Mouse (Mus musculus) thymus, adult 2 months (tissue): ENCODE measurements at regions not wholly inside any gene's neighbourhood (a gene's known extent, or its start where the extent isn't known, plus 50 kb on each side); places are given as distances from the start of the nearest gene placed in this dataset.

ENCODE experiments used
- DNase-seq: peaks from one replicate; pipeline ENCODE4 v3.0.0; 2021
- H3K27ac ChIP-seq: fragments of 200-500 bp; 2 replicates; pipeline ENCODE4 v1.5.1; 2012; ENCODE audit warnings: low read length, control low read depth; ENCODE audit not compliant: control insufficient read depth, insufficient read depth
- H3K27me3 ChIP-seq: fragments of 200-500 bp; 2 replicates; pipeline ENCODE4 v1.6.1; 2012; ENCODE audit warnings: mild to moderate bottlenecking, low read length, moderate library complexity, mixed read lengths; ENCODE audit not compliant: control insufficient read depth, insufficient read depth
- H3K36me3 ChIP-seq: fragments of 200-500 bp; 2 replicates; pipeline ENCODE4 v1.6.1; 2012; ENCODE audit warnings: mild to moderate bottlenecking, low read length, moderate library complexity; ENCODE audit not compliant: control insufficient read depth, insufficient read depth
- H3K4me1 ChIP-seq: fragments of 200-500 bp; replicated peaks from 2 replicates; pipeline ENCODE4 v1.6.1; 2012; ENCODE audit warnings: low read length; ENCODE audit not compliant: control insufficient read depth, insufficient read depth
- H3K4me3 ChIP-seq: fragments of 200-500 bp; 2 replicates; pipeline ENCODE4 v1.5.1; 2012; ENCODE audit warnings: mild to moderate bottlenecking, low read length, control low read depth, moderate library complexity; ENCODE audit not compliant: control insufficient read depth, insufficient read depth
- CTCF ChIP-seq: fragments of 200-500 bp; IDR thresholded peaks from 2 replicates; pipeline ENCODE4 v1.5.1; 2012; ENCODE audit warnings: mild to moderate bottlenecking, control low read depth, low read length, moderate library complexity, borderline replicate concordance; ENCODE audit not compliant: control insufficient read depth, poor library complexity, insufficient read depth; ENCODE audit errors: extremely low read depth
- POLR2A ChIP-seq: fragments of 200-500 bp; IDR thresholded peaks from 2 replicates; pipeline ENCODE4 v1.6.1; 2012; ENCODE audit warnings: mild to moderate bottlenecking, low read length, control low read depth, moderate library complexity; ENCODE audit not compliant: control insufficient read depth, poor library complexity, insufficient read depth; ENCODE audit errors: extremely low read depth
- WGBS: fragments of 180-500 bp; shearing (Covaris S2); methylation state at CpG from one replicate; pipeline ENCODE4 v1.1.7; 2018; 5-methylcytosine and 5-hydroxymethylcytosine counted together

- WGBS = 14% methylated on average over 4 of the region's 4 CpGs
- Histone ChIP-seq H3K4me1 (no peaks in the 10 kb centered on the region), H3K4me3 (no peak overlapping the region), H3K27ac (no peak overlapping the region), H3K27me3 (no peaks in the 10 kb centered on the region), H3K36me3 (no peaks in the 10 kb centered on the region)
- DNase-seq = no peak
- no peak for TF ChIP-seq POLR2A
These were observed 104.3 kb downstream of the Plxna1 start for GRCm38 (mm10) chr6:89258140-89258539.

- no peak for TF ChIP-seq POLR2A
- no peak for TF ChIP-seq CTCF
- no peak for DNase-seq
- H3K27me3 ChIP-seq = no peaks in the 10 kb centered on the region
- no peaks in the 10 kb centered on the region for H3K4me1 ChIP-seq
- 76% methylated on average over 11 of the region's 11 CpGs for WGBS
- no peak overlapping the region for H3K4me3 ChIP-seq
- H3K27ac ChIP-seq = no peak overlapping the region
- no peaks in the 10 kb centered on the region for H3K36me3 ChIP-seq
These were observed 102.9 kb downstream of the Plxna1 start for GRCm38 (mm10) chr6:89259406-89259994.

DNA sequence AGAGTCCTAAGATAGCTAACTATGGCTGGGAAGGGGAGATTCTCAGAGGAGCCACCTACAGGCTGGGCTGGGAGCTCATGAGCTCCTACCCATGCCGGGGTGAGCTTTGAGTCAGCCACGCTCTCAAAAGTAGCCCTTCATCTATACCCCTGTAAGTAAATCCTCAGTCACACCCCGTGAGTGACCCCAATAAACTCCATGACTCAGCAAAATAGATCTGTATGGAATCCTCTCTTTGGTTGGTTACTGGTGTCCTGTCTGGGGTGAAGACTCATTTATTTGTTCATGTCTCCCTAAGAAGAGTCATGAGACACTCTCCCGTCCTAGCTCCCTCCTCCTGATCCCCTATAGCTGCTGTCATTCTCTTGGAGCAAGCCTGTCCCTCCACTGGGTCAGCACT is 99.5 kb downstream of the Plxna1 start:
- H3K4me1 ChIP-seq = no peaks in the 10 kb centered on the region
- H3K27me3 ChIP-seq = no peaks in the 10 kb centered on the region
- TF ChIP-seq CTCF (no peak), POLR2A (no peak)
- WGBS = 91% methylated on average over 4 of the region's 4 CpGs
- H3K4me3 ChIP-seq = no peak overlapping the region
- no peak overlapping the region for H3K27ac ChIP-seq
- no peaks in the 10 kb centered on the region for H3K36me3 ChIP-seq
- DNase-seq = no peak

GRCm38 (mm10) chr6:89265296-89265695 is 97.1 kb downstream of the Plxna1 start:
- no peaks in the 10 kb centered on the region for H3K27me3 ChIP-seq
- 7% methylated on average over 3 of the region's 3 CpGs for WGBS
- no peak for DNase-seq
- H3K27ac ChIP-seq = no peak overlapping the region
- no peak overlapping the region for H3K4me3 ChIP-seq
- no peaks in the 10 kb centered on the region for H3K4me1 ChIP-seq
- TF ChIP-seq CTCF (no peak), POLR2A (no peak)
- no peaks in the 10 kb centered on the region for H3K36me3 ChIP-seq
